Mouse (Mus musculus) ovary, postnatal 10 days (tissue): ENCODE data around the gene Gng8.

Experiments
- DNase-seq: peaks from one replicate; pipeline ENCODE4 v3.0.0; 2022; ENCODE audit warnings: low spot score

Gng8 gene

GRCm38 (mm10) chr7:16908367-16908766, 16.8 kb downstream of the Gng8 start:
- DNase-seq, result no peak

- no peak for DNase-seq
These were observed 17.3 kb downstream of the Gng8 start for GRCm38 (mm10) chr7:16908859-16909258.

GRCm38 (mm10) chr7:16909909-16910308, 18.3 kb downstream of the Gng8 start:
- no peak for DNase-seq

DNA sequence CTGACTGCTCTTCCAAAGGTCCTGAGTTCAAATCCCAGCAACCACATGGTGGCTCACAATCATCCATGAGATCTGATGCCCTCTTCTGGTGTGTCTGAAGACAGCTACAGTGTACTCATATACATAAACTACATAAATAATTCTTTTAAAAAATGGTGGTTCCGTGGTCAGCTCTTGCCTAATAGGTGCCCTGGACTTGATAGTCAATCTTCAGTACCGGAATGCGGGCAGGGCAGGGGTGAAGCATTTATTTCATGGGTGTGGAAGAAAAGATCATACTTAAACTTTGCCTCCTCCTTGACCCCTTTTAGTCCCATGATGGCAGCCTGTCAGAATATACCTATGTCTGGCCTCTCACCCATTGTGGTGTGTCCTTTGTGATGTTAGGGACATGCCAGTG, 20.3 kb downstream of the Gng8 start:
- DNase-seq, result no peak

GRCm38 (mm10) chr7:16912360-16912759, 20.8 kb downstream of the Gng8 start:
- no peak for DNase-seq

GRCm38 (mm10) chr7:16913806-16914452, 22.3 kb downstream of the Gng8 start:
- no peak for DNase-seq

DNA sequence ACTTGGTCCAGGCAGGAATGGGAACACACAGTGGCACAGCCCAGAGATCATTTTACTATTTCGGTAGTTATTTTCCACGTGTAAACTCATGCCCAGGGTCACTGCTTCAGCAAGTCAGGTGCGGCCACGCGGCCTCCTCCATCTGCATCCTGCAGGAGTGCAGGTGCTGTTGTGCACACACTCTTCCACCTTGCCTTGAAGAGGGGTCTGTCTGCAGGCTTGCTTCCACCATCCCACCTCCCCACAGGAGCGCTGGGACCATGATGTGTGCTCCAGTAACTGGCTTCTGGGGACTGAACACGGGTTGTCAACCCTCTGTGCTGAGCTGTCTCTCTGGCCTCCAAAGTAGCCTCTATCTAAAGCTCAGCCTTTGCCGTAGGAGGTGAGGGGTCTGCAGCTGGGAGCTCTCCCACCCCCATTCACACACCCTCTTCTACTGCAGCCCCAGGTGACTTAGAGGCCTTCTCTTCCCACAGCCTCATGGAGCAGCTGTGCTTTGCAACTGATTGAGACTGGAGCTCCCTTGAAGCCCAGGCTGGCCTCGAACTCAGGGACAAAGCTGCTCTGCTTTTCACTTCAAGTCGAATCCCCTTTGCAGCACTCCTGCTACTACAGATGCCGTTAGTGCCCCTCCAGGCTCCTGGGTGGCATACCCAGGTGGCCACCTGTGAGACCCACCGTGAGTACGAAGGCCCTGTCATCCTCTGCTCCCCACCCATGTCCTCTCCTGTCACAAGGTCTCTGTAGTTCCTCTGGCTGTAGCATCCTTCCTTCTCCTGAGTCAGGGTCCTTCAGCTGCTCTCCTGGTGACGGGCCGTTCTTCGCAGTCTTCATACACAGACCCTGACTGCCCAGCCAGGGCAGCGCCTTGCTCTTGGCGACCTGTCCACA, 23.1 kb downstream of the Gng8 start:
- no peak for DNase-seq

GRCm38 (mm10) chr7:16915461-16916340, 24.1 kb downstream of the Gng8 start:
- no peak for DNase-seq

DNA sequence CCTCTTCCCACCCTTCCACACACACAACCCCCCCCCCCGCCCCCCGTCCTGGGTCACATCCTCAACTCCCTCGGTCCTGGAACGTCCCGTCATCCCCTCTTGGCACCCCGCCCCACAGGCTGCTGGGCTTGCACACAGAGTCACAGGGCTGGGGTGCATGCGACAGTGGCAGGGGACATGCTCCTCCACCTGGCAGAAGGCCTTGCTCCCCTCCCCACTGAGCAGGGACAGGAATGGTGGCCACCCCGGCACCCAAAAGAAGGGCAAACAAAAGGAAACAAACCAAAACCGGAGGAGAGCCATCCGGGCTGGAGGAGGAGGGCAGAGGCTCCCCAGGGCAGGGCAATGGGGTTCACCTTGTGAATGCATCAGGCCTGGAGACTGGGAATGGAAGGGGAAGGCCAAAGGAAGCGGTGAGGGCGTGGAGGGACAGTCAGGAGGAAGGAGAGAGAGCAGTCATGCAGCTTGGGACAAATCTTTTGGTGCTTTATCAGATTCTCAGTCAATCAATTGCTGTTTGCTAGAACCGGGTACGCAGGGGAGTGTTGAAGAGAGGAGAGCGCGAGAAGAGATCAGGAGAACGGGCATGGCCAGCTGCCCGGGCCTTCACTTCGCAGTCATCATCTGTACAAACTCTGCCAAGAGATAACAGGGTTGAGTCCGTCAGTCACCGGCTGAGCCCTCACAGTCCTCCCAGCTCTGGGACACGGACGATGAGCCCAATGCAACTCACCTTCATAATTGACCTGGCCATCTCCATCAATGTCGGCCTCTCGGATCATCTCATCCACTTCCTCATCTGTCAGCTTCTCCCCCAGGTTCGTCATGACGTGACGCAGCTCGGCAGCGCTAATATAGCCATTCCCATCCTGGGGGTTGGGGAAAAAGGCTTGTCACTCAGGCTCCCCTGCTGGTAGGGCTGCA, 25.0 kb downstream of the Gng8 start:
- no peak for DNase-seq

DNA sequence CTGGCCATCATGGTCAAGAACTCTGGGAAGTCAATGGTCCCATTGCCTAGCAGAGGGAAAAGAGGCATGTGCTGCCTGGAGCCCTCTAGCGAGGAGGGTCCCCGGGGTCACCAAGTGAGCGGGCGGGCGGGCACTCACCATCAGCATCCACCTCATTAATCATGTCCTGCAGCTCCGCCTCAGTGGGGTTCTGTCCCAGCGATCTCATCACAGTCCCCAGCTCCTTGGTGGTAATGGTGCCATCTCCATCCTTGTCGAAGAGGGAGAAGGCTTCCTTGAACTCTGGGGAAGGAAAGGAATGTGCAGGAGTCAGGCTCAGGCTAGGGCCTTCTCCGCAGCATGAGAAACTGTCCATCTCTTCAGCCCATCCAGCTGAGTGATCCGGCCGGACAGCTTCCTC, 25.9 kb downstream of the Gng8 start:
- no peak for DNase-seq

GRCm38 (mm10) chr7:16918014-16918413, 26.4 kb downstream of the Gng8 start:
- no peak for DNase-seq

DNA sequence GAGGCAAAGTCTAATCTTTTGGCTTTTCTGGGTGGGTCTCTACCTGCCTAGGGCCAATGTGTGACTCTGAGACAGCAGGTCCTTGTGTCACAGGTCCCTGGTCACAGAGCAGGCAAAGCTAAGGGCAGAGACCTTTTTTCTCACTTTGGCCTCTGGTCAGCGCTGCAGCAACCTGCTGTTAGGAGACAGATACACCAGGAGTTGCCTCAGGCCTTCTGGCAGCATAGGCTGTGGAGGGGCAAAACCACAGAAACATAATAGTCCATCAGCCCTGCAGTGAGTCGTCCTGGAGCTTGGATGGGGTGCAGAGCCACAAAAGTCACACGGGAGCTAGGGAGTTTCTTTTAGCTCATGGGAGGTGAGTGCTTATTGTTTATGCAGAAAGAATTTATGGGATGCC, 27.1 kb downstream of the Gng8 start:
- no peak for DNase-seq

DNA sequence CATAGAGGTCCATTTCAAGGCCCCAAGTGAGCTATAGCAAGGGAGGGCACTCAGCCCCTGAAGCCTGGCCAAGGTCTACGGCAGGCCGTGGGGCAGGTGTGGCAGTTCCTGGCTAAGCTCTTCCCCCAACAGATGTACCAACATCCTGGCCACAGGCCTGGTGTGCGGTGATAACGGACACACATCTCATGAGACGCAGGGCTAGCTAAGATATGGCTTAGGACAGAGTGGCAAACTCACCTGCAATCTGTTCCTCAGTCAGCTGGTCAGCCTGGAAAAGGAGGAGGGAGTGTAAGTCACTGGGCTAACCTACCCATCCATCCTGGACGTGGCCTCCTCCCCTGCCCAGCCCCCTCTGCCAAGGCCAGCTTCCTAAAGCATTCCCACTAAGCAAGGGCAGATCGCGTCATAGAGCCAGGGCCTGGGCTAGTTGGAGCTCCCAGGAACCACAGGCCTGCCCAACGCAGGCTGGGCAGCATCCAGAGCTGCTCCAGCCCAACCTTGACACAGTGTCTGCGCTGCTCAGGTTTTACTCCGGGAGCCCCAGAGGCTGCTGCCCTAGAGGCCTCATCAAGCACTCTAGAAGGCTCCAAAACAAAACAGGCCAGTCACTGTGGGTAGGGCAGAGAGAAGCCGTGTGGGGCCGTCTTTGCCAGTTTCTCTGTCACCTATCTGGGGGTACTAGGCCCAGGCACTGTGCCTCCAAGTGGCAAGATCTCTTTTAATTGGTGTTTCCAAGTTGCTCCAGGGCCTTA, 28.0 kb downstream of the Gng8 start:
- DNase-seq, result no peak

GRCm38 (mm10) chr7:16920150-16920579, 28.6 kb downstream of the Gng8 start:
- DNase-seq, result no peak

DNA sequence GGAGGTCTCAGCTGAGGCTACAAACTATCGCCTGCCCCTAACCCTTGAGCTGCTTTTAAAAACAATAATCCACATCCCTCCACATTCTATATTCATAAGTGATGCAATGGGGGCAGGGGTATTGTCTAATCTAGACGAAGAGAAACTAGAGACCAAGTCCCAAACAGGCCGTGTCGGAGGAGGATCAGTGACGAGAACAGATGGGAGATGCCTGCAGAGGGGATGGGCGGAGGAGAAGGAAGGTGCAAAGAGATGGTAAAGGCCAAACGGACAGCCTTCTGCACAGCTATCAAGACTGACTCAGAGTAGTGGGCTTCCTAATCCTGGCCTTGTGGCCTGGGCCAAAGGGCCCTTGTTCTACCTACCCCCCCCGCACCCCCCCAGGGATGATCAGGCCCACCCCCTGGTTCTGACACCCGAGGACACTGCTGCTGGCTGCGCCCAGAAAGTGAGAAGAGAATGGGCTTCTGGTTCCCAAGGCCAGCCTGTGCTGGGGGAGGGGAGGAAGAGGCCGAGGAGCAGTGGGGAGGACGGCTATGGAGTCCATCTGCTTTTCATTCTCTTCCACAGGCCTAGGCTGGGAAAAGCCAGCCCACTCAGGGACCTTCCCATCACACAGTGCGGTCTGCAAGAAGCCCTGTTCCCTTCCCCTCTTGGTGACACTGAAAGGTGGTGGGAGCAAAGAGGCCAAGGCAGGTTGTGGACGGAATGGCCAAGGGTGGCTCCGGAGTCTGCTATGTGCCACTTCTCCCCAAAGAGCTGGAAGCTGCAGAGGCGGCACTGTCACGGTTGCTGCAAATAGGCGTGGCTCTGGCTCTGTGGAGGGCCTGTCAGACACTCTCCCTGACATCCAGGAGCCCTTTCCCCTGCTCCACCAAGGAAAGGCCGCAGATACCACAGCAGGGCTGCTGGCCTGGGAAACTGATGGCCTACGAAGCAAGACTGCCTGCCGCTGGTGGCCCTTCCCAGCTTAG, 29.5 kb downstream of the Gng8 start:
- DNase-seq, result no peak

- no peak for DNase-seq
These were observed 30.3 kb downstream of the Gng8 start for GRCm38 (mm10) chr7:16921881-16922335.

DNA sequence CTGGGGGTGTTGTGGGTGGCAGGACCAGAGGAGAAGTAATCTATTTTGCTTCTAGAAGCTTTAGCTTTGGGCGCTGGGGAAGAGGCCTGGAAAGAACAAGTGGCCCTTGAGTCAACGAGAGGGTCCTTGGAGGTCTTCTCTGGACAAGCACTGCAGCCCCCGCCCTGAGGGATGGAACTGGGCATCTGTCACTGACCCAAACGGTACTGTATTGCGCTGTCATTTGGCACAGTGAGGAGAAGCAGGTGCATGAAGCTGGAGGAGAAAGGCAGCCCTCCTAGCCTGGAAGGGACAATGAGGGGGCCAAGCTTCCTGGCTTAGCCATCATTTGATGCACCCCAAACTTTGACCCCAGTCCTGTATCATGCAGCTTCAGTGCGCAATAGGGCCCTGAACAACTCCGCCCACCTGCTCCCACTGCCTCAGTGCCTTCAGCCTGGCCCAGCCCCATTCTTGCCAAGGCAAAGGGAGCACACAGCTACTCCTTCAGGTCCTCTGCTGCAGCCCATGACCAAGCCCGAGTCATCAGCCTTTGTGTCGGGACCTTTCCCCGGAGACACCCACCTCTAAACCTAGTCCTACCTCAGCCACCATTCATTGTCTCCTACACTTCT, 30.9 kb downstream of the Gng8 start:
- no peak for DNase-seq

DNA sequence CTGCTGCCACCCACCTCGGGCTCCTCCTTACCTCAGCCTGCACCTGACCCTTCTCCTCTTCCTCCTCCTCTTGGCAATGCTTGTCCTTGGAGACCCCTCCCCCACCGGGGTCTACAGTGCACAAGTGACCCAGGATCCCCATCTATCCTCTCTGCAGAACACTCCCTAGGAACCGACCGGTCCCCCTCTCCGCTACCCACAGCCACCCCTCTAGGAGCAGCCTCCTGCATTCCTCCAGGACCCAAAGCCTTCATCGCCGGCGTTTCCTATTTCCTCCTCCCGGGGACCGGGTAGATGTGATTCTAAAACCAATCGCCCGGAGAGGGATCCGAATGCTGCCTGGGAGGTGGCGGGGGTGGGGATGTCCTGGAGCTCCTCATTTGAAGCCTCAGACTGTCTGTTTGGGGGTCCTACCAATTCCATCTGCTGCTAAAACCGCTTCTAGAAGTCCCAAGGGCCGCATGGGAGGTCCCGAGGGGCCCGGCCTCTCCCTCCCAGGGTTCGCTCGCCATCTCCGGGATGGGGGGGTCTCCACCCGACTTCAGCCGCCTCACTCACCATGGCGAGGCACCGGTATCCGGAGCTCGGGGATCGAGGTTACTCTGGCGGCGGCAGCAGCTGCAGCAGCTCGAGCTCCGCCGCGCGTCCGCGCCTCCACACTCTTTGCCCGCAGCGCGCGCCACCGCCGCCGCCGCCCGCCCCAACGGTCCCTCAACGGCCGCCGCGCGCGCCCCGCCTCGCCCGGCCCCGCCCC, 31.9 kb downstream of the Gng8 start:
- no peak for DNase-seq
